Mouse (Mus musculus): ENCODE data around the gene Emg1.
"Not testable (repeated sequence)": the region's sequence is repeated elsewhere in the genome, so short reads cannot be mapped to it uniquely, and the experiment has no call there.

The Emg1 gene

DNA sequence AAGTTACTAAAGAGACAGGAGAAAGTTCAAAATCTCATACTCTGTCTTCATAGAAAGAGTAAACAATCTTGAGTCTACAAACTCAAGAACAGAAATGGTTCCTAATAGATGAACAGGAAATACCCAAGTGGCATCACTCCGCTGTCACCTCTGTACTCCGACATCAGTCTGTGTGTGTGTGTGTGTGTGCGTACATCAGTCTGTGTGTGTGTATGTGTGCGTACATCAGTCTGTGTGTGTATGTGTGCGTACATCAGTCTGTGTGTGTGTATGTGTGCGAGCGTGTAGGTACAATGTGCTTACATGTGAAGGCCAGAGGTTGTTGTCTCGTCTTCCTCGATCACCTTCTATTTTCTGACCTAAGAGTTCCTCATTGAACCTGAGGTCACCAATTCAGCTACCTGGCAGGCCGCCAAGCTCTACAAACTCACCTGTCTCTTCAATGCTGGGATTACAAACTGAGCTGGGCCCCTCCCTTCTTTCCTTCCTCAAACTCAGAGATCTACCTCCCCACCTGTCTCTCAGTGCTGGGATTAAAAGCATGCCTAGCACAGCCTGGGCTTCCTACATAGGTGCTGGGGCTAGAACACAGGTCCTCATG, 3.6 kb downstream of the Emg1 start:
- DNase-seq (ENCODE audit: low spot score) = no peak

DNA sequence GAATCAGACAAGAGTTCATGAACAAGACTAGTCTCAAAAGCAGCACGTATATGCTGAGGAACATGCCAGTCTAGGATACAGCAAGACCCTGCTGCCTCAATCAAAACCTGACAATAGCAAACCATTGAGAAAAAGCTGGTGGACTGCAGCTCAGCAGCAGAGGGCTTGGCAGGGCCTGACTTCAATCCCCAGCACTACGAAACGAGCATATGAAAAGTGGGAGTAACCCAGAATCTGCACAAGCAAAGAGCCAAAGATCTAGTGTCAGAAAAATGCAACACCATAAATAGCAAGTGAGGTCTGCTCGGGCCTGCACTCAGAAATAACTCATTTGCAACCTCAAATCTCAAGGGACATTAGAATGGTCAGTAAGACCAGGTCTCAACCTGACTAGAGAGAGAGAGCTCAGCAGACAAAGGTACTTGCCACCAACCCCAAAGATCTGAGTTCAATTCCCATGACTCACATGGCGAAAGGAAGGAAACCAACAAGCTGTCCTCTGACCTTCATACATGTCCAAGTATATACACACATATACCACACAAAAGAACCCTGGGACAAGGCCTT, 5.8 kb downstream of the Emg1 start:
- no peak for DNase-seq (ENCODE audit: low spot score)

- DNase-seq (ENCODE audit: low spot score) = no peak
These were observed 7.6 kb downstream of the Emg1 start for GRCm38 (mm10) chr6:124704417-124704816.

GRCm38 (mm10) chr6:124703789-124704188, 8.2 kb downstream of the Emg1 start:
- DNase-seq (ENCODE audit: low spot score) = no peak

- DNase-seq (ENCODE audit: low spot score) = peak; percentile 82
These were observed 9.2 kb downstream of the Emg1 start for GRCm38 (mm10) chr6:124702784-124703103.

- DNase-seq (ENCODE audit: low spot score) = no peak
These were observed 9.7 kb downstream of the Emg1 start for GRCm38 (mm10) chr6:124702102-124702783.

- no peak for DNase-seq (ENCODE audit: low spot score)
These were observed 10.6 kb downstream of the Emg1 start for GRCm38 (mm10) chr6:124701338-124701737.

- DNase-seq (ENCODE audit: low spot score) = no peak
These were observed 11.9 kb downstream of the Emg1 start for GRCm38 (mm10) chr6:124699962-124700610.

DNA sequence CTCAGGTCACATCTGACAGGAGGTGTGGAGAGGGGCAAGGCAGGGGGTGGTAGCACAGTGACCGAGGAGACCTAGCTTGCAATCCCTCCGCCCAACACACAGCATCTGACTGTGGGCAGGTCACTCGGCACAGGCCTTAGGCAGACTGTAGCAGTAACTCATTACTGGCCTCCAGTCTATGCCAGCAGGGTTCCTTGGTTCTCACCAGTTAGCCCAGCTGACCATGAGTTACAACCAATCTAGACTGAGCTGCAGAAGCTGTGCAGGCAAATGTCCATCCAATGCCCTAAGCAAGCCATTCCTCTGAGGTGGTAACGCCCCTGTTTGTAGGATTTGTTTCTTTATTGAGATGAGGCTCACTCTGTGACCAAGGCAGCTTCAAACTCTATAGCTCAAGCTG, 12.6 kb downstream of the Emg1 start:
- no peak for DNase-seq (ENCODE audit: low spot score)

GRCm38 (mm10) chr6:124698751-124699150, 13.2 kb downstream of the Emg1 start:
- no peak for DNase-seq (ENCODE audit: low spot score)

DNA sequence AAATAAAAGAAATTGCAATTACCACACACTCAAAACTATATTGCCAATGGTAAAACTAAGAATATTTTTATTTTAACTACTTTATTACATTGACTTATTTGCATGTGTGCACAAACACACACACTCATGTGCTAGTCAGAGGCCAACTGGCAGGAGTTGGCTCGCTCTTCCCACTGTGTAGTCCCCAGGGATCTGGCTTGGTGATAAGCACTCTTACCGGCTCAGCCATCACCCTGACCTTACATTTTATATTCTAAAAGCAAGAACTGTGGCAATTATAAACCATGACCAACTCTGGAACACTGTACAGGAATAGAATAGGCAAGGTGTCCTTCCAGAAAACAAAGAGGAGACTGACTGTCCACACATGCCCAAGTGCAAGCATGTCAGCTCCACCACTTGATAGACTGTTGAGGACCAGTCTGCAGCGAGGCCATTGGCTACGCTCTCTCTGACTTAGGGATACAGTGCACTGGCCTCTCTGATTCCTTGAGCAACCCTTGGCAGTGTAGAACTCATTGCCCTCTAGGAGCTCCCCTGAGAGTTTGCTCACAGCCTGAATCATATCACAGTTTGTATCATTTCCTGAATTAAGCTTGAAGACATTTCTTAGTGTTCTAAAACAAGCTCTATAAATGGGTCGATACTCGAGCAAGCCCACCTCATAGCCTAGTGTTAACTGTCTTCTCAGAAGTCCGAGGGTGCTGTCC, 15.4 kb downstream of the Emg1 start:
- DNase-seq (ENCODE audit: low spot score) = no peak

DNA sequence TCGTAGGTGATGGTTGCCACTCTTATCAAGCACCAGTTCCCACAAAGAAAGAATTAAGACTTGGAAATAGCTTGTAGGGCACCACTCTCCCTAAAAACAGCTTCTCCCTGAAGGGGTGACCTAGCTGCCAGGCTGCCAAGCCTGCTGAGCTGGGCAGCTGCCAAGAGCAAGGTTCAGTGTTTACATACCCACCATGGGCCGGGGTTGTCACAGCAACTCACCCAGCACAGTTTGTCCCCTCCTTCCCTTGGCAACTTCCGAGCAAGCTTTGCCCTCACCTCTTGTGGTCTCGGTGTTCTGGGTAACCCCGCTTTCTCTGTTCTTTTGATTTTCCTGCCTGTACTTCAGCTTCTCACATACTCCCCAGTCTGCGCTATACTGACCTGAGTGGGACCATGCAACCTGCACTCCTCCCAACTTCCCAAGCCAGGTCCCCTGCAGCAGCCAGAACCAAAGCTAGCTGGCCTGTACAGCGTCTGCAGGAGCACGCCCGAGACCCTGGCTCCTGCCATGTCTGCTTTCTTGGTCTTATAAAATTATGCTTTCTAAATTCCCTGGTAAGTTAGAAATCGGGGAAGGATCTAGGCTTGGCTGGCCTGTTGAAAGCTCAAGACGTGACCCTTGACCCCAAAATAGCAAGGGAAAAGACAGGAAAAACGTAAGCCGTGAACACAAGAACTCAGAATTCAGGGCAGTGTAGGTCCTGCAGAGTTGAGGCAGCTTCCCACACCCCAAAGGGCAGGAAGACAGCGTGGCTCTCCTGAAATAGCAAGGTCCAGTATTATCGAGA, 17.6 kb downstream of the Emg1 start:
- DNase-seq (ENCODE audit: low spot score) = no peak

DNA sequence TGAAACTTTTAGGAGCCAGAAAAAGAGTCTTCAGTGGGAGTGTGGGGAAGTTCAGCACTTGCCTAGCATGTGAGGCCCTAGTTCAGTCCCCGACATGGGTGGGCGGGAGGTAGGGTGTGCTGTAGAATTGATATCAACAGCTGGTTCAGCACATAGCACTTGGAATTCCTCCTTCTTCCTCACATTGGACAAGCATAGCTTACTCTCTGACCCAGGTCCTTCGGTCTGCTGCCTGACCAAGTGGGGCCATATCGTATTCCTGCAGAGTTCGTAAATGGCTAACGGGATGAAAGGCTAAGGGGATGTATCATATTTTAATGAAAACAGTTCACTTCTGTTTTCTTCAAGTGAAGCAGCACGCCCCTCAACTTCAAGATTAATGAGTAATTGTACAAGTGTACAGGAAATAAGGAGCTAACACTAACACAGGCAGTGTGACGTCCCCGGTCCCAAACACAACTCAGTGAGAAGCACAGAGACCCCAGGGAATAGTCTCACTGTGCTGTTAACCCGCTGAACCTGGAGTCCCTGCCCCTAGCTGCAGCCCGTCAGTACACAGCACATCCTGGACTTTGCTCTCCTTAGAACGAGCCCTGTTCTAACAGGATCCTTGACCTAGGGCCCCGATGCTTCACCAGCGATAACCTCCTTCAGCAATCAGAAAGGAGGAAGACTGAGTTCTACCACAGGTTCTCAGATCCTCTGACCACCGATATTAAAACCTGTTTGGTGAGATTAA, 18.6 kb downstream of the Emg1 start:
- DNase-seq (ENCODE audit: low spot score) = no peak

DNA sequence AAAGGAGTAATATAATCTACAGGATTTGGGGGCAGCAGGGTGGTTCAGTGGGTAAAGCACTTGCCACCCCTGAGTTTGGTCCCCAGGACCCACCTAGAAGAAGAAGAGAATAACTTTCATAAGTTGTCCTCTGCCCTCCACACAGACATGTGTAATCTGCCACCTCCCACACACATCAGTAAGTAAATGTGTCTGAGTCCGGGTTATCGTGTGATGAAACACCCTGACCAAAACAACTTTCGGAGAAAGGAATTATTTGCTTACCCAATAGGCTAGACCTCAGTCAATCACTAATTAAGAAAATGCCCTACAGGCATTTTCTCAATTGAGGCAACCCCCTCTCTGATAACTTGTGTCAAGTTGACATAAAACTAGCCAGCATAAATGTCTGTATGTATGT, 21.5 kb downstream of the Emg1 start:
- no peak for DNase-seq (ENCODE audit: low spot score)

GRCm38 (mm10) chr6:124689011-124689410, 23.0 kb downstream of the Emg1 start:
- DNase-seq (ENCODE audit: low spot score) = no peak

DNA sequence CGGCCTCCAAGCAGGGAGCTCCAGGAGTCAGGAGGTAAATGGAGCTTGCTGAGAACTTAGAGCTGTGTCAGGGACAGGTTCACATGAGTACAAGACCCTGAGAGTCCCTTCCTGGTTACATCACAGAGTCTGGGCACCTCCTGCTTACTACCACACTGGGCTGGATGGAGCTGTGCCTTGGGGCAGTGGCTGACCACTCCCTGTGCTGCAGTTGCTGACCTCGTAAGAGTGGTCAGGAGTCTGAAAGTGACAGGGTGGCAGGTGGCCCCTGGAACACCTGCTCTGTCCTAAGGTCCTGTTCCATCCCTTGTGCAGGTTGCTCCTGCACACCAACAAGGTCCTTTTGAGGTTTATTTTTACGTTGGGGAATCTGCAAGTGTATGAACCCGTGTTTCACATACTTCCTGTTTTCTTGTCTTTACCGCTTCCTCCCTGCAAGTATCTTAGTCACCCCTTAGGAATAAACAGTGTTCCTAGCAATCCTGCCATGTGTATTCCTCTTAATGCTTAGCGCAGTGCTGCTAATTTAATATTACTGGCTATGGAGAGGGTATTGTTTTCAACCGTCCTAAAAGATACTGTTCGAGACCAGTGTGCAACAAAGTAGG, 23.7 kb downstream of the Emg1 start:
- no peak for DNase-seq (ENCODE audit: low spot score)

DNA sequence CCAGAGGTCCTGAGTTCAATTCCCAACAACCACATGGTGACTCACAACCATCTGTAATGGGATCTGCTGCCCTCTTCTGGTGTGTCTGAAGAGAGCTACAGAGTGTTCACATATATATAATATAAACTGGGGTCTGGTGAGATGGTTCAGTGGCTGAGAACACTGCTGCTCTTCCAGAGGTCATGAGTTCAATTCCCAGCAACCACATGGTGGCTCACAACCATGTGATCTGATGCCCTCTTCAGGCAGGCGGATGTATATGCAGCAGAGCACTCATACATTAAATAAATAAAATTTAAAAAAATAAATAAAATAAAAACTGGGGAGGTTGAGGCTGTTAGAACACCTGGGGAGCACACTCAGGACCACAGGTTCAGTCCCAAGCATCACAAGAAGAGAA, 25.3 kb downstream of the Emg1 start:
- not testable (repeated sequence) for DNase-seq (ENCODE audit: low spot score)

GRCm38 (mm10) chr6:124685606-124686386, 26.2 kb downstream of the Emg1 start:
- no peak for DNase-seq (ENCODE audit: low spot score)

- DNase-seq (ENCODE audit: low spot score) = no peak
These were observed 28.2 kb downstream of the Emg1 start for GRCm38 (mm10) chr6:124683591-124684417.

All from embryo, embryonic 10 days (tissue).